Mouse (Mus musculus) thymus, postnatal 0 days (tissue): ENCODE measurements around the gene Spata3. TPM values are rescaled to one million over a fixed set of nuclear protein-coding genes. Genes with fewer than 3 reads are reported as not detected.

ENCODE experiments used
- DNase-seq: peaks from one replicate; pipeline ENCODE4 v3.0.0-alpha.2; 2015; ENCODE audit warnings: low spot score
- polyA plus RNA-seq: library from polyadenylated mRNA; unstranded; fragments of >200 nt; fragmentation: Nextera tagmentation; extraction: Ambion mirVana; gene quantifications from 2 replicates; pipeline ENCODE4 v1.2.1, GENCODE M21; 2015

The Spata3 gene
- polyA plus RNA-seq, 1 experiment from 2014 or later, result not detected

DNA sequence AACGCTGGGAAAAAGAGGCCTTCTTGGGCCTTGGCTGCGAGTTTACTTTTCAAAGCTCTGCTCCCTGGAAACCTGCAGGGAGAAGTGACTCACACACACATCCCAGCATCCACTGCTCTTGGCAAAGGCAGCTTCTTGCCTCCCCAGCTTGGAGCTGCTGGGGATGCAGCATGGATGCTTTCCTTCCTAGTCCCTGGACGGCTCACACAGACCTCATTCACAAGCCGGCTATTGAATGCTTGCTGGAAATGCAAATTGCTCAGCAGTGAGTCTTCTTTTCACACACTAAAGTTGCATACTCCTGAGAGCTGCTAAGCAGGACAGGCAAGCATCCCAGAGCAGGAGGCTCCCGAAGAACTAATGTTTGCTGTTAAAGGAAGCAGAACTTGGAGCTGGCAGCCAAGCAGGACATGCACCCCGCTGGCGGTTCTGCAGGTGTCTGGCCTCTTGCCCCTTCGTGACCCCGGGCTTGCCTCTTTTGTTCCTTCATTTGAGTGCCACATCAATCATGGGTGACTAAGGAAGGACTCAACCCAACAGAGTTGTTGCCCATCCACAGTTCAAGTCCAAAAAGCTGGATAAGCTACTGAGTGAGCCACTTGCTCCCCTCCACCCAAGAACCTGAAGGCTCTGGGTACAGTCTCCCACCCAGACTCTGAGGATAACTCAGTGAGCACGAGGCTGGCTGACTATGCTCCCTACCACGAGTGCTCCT lies 15.8 kb downstream of the Spata3 start:
- DNase-seq, result no peak

- no peak for DNase-seq
Observed at GRCm38 (mm10) chr1:86038191-86038951, 21.8 kb downstream of the Spata3 start.

- no peak for DNase-seq
Observed at GRCm38 (mm10) chr1:86040131-86040530, 23.5 kb downstream of the Spata3 start.

GRCm38 (mm10) chr1:86040817-86041216 lies 24.2 kb downstream of the Spata3 start:
- no peak for DNase-seq

GRCm38 (mm10) chr1:86045056-86045455 lies 28.4 kb downstream of the Spata3 start:
- no peak for DNase-seq

GRCm38 (mm10) chr1:86045848-86046805 lies 29.5 kb downstream of the Spata3 start, which contains the start of gene 2810459M11Rik:
TSS of gene 2810459M11Rik (plus strand) at chr1:86045863.
- DNase-seq, result peak; percentile 20

- DNase-seq, result no peak
Observed at GRCm38 (mm10) chr1:86046833-86047563, 30.4 kb downstream of the Spata3 start.

- peak; percentile 21 for DNase-seq
Observed at GRCm38 (mm10) chr1:86048231-86048630, 31.6 kb downstream of the Spata3 start.

DNA sequence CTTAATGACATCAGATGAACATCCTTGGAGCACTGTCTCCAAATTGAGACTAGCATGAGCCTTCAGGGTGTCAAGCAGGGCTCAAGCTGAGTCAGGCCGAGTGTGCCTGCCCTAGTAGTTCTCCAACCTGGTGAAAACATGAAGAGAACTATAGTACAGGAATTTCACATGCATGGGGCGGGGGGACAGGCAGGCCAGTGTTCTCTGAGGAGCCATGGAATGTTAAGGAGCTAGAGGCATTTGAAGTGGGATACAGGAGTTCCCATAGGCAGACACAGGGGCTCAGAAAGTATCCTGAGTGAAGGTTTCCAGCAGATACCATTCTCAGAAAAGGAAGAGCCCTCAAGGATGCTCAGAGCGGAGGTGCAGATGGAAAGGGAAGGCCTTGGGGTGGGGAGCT lies 32.1 kb downstream of the Spata3 start:
- DNase-seq, result no peak

DNA sequence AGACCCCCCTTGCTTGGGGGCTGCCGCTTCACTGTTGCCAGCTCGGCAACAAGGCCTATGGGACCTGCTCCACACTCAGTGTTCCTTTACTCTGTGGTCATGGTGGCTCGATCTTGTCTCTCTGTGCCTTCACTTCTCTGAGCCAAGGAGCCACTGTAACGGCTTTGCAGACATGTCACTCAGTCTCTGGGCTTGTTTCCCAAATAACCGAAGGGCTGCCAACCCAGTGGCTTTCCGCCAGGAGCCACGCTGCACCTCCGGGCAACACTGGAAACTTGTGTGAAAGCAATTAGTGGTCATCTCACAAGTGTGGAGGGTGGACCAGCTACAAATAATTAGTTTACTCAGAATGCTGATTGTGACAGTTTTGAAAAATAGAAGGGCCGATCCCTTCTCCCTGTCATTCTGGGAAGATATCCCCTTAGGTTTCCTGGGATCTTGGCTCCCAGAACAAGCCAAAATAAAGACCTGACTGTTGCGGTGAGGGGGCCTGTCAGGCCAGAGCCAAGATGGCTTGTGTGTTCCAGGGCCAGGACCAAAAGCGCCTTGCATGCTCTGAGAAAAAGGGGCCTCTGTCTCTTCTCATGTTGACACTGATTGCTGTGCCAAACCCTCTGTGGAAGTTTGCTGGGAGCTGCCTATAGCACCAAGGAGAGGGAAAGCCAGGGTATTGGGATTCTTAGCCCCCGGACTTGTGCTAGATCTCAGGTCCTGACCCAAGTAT lies 36.7 kb downstream of the Spata3 start:
- DNase-seq, result no peak

DNA sequence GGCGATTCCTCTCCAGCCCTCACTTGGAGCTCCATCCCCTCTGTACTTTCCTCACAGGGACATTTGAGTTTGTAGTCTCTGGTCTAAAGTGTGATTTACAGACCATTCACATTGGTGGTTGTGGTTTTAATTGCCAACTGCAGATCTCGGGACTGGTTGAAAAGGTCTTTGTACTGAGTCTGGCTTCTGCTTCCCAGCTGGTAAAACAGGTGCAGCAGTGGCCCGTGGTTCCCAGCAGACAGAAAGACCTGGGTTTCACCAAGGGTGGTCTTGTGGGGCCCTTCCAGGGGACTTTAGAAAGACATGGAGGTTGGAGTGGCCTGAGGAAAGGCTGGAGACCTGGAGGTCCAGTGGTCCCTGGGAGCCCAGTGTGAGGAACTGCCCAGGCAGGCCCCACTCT lies 38.3 kb downstream of the Spata3 start:
- DNase-seq, result peak; percentile 15

DNA sequence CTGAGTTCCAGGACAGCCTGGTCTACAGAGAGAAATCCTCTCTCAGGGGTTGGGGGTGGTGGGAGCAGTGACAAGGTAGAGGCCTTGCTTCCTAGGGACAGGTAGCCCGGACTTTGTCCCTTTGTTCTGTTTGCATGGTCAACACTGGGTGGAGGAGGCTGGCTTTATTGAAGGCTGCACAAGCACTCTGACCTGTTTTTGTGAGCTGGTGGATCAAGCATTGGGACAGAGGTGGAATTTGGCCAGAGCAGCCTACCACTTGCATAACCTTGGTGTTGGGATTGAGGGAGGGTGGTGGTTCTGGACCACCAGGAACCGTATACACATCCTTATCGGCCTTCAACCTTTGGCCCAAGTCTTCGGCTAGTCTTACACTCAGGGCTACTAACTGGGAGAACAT lies 39.7 kb downstream of the Spata3 start:
- DNase-seq, result no peak

DNA sequence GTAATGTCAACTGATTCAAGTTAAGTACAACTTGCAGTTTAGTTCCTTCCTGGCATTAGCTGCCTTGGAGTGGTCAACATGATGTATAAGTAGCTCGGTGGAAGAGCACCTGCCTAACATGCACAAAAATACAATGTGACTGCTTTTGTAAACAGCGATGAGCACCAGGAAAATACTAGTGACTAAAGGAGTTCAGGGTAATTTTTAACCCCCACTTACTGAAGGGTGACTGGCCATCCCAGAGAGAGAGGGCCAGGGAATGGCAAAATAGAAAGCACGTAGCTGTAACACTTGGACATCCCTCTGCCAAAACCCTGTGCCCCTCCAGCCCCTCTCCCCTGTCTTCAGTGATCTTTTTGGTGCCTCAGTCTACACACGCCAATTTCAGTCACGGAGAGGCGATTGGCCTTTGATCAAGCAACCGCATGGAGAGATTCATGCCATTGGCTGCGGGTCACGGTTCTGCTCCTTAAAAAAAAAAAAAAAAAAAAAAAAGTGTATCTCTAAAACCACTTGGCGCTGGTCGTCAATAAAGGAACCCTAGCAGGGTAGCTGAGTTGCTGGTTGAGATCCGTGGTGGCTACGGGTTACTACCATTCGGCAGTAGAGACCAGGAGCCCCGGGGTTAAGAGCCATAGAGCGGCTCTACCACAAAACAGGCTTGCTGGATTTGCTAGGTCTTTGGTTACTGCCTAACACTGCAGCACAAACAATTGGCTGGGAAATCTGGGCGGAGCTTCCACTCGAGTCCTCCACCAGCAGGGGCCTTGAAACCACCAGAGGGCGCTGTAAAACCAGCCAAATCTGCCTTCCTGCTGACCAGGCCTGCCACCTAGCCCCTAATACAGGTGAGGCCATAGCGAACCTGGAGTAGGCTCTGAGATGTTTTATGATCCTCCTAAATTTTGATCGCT lies 42.5 kb downstream of the Spata3 start:
- peak; percentile 93 for DNase-seq

DNA sequence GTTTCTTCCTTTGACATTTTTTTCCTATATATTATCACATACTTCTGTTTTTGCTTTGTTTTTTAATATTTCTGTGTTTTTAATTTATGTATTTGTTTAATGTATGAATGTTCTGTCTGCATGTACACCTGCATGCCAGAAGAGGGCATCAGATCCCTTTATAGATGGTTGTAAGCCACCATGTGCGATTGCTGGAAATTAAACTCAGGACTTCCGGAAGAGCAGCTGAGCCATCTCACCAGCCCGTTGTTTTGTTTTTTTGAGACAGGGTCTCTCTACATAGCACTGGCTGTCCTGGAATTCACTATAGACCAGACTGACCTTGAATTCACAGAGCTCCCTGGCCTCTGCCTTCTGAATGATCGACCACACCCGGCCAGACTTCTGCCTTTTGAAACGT lies 45.9 kb downstream of the Spata3 start:
- no peak for DNase-seq

GRCm38 (mm10) chr1:86064271-86064991 lies 47.8 kb downstream of the Spata3 start, which contains the start of gene Psmd1:
TSS of gene Psmd1 (plus strand) at chr1:86064387.
- peak; percentile 95 for DNase-seq

- no peak for DNase-seq
Observed at GRCm38 (mm10) chr1:86076565-86076964, 59.9 kb downstream of the Spata3 start.
